Mouse (Mus musculus) neural tube, embryonic 14.5 days (tissue): ENCODE results near the gene Vmn1r221. TPM values are rescaled to one million over a fixed set of nuclear protein-coding genes. Genes with fewer than 3 reads are reported as not detected.
"Not testable (repeated sequence)": the region's sequence is repeated elsewhere in the genome, so short reads cannot be mapped to it uniquely, and the experiment has no call there.

Source experiments
- ATAC-seq: fragments of 200-750 bp; cut with Nextera tagmentation; 2 replicates; pipeline ENCODE4 v1.8.0; 2017; ENCODE audit warnings: low read depth, mild to moderate bottlenecking, moderate TSS enrichment, moderate library complexity
- H3K27ac ChIP-seq: fragments of 300-500 bp; sonication (generic); 2 replicates; pipeline ENCODE4 v1.5.1; 2014; ENCODE audit warnings: low read depth, mild to moderate bottlenecking, control low read depth, low read length, moderate library complexity, mixed read lengths
- H3K27me3 ChIP-seq: fragments of 300-500 bp; sonication (generic); 2 replicates; pipeline ENCODE4 v1.6.1; 2014; ENCODE audit warnings: low read length; ENCODE audit not compliant: control insufficient read depth, insufficient read depth
- H3K36me3 ChIP-seq: fragments of 300-500 bp; sonication (generic); 2 replicates; pipeline ENCODE4 v1.6.1; 2014; ENCODE audit warnings: low read length, mixed read lengths; ENCODE audit not compliant: control insufficient read depth, insufficient read depth
- H3K4me1 ChIP-seq: fragments of 300-500 bp; sonication (generic); 2 replicates; pipeline ENCODE4 v1.6.1; 2014; ENCODE audit warnings: low read length; ENCODE audit not compliant: control insufficient read depth, insufficient read depth
- H3K4me2 ChIP-seq: fragments of 300-500 bp; sonication (generic); 2 replicates; pipeline ENCODE4 v1.6.1; 2014; ENCODE audit warnings: mild to moderate bottlenecking, low read depth, low read length, control low read depth
- H3K4me3 ChIP-seq: fragments of 300-500 bp; sonication (generic); 2 replicates; pipeline ENCODE4 v1.5.1; 2014; ENCODE audit warnings: low read depth, low read length, control low read depth, mixed read lengths
- H3K9ac ChIP-seq: fragments of 300-500 bp; sonication (generic); replicated peaks from 2 replicates; pipeline ENCODE4 v1.6.1; 2014; ENCODE audit warnings: low read depth, mild to moderate bottlenecking, control low read depth, low read length, mixed read lengths
- H3K9me3 ChIP-seq: fragments of 300-500 bp; sonication (generic); 2 replicates; pipeline ENCODE4 v1.6.1; 2016; ENCODE audit warnings: low read length; ENCODE audit not compliant: control insufficient read depth
- WGBS: fragments of 180-500 bp; shearing (Covaris S2); extraction: QIAGEN DNeasy Blood & Tissue Kit; methylation state at CpG from one replicate; pipeline ENCODE4 v1.1.7; 2014; 5-methylcytosine and 5-hydroxymethylcytosine counted together
- polyA plus RNA-seq: library from polyadenylated mRNA; unstranded; fragments of >200 nt; fragmentation: Nextera tagmentation; extraction: Ambion mirVana; gene quantifications from 2 replicates; pipeline ENCODE4 v1.2.1, GENCODE M21; 2014

Gene Vmn1r221
- polyA plus RNA-seq = not detected in 2 replicates

DNA sequence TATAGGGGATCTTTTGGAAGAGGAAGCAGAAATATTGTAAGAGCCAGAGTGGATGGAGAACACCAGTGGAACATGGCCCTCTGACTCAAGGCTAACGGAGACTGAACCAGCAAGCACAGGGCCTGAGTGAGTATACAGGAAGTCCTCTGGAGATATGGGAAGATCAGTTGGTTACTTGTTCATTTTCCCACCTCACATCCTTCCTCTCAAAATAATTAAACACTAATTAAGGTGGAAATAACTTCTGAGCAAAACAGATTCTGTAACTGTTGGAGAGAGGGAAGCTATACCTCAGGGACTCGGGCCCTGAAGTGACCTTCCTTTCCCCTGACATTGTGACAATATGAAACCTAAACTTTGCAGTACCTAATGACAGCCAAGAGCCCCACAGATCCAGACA is at the start of gene Vmn1r221:
Gene Vmn1r221 (plus strand): TSS at position 301 of the 400 bp plus-strand sequence.
- not testable (repeated sequence) for H3K27me3 ChIP-seq, H3K4me1 ChIP-seq, H3K36me3 ChIP-seq, H3K4me3 ChIP-seq, H3K9me3 ChIP-seq, H3K9ac ChIP-seq, H3K27ac ChIP-seq, H3K4me2 ChIP-seq, ATAC-seq
- WGBS = 97% methylated on average over 2 of the region's 2 CpGs

GRCm38 (mm10) chr13:23166471-23166870 is 47.5 kb upstream of the Vmn1r221 start:
- H3K36me3 ChIP-seq, H3K4me3 ChIP-seq, H3K4me1 ChIP-seq, H3K4me2 ChIP-seq, H3K9me3 ChIP-seq, ATAC-seq, H3K27ac ChIP-seq, H3K27me3 ChIP-seq, H3K9ac ChIP-seq: not testable (repeated sequence)
- WGBS = 92% methylated on average over 4 of the region's 4 CpGs

GRCm38 (mm10) chr13:23187875-23188274 is 26.1 kb upstream of the Vmn1r221 start, which contains the start of gene Vmn1r220:
Gene Vmn1r220 (minus strand): TSS chr13:23187975.
- no peak for ATAC-seq
- Histone ChIP-seq H3K4me2 (no peak within 1 kb of the TSS), H3K9ac (no peak within 1 kb of the TSS), H3K27me3 (no peaks in the 10 kb centered on the region), H3K36me3 (no peaks in the 10 kb centered on the region), H3K27ac (no peak within 1 kb of the TSS), H3K4me3 (no peak within 1 kb of the TSS), H3K9me3 (no peaks in the 10 kb centered on the region), H3K4me1 (no peaks in the 10 kb centered on the region)
- 88% methylated on average over 2 of the region's 2 CpGs for WGBS

DNA sequence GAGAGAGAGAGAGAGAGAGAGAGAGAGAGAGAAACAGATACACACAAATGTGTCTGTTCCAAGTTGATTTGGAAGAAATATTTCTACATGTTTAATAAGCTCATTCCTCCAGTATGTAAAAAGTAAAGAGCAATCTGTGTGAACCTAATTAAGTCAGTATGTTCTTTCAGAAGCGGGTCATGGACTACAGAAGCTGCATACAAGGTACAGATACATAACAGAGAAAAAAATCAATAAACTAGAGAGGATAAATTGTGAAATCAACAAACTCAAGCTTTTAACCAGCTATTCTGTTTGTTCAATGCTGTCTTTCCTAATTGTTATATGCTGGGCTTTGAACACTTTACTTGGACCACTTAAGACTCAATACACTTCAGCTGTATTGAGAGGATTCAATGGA is 10.0 kb upstream of the Vmn1r221 start:
- not testable (repeated sequence) for ATAC-seq, H3K27me3 ChIP-seq

GRCm38 (mm10) chr13:23235847-23236246 is 21.9 kb downstream of the Vmn1r221 start, which contains the start of gene Vmn1r222:
Gene Vmn1r222 (minus strand): TSS chr13:23235947.
- not testable (repeated sequence) for H3K27me3 ChIP-seq, H3K4me1 ChIP-seq, H3K4me3 ChIP-seq, H3K9me3 ChIP-seq, H3K36me3 ChIP-seq, H3K4me2 ChIP-seq, H3K27ac ChIP-seq, H3K9ac ChIP-seq, ATAC-seq

More for the DNA sequence above, 10.0 kb upstream of the Vmn1r221 start:
- H3K9me3 ChIP-seq, H3K9ac ChIP-seq, H3K4me3 ChIP-seq, H3K36me3 ChIP-seq, H3K4me1 ChIP-seq, H3K27ac ChIP-seq, H3K4me2 ChIP-seq: not testable (repeated sequence)
- 84% methylated on average over 1 of the region's 1 CpGs for WGBS

- 74% methylated on average over 1 of the region's 1 CpGs for WGBS
- not testable (repeated sequence) for H3K4me3 ChIP-seq, H3K27me3 ChIP-seq, ATAC-seq, H3K4me1 ChIP-seq, H3K27ac ChIP-seq, H3K4me2 ChIP-seq, H3K9ac ChIP-seq, H3K36me3 ChIP-seq, H3K9me3 ChIP-seq
Observed at GRCm38 (mm10) chr13:23246834-23247233, 32.9 kb downstream of the Vmn1r221 start, which contains the start of gene Vmn1r223. Gene Vmn1r223 (plus strand): TSS chr13:23247134.

- Histone ChIP-seq H3K9me3 (no peaks in the 10 kb centered on the region), H3K27ac (no peak overlapping the region), H3K4me3 (no peak overlapping the region), H3K27me3 (no peaks in the 10 kb centered on the region), H3K36me3 (no peaks in the 10 kb centered on the region), H3K9ac (no peak overlapping the region), H3K4me2 (no peak overlapping the region), H3K4me1 (no peaks in the 10 kb centered on the region)
- 98% methylated on average over 2 of the region's 2 CpGs for WGBS
- ATAC-seq = no peak
Observed at GRCm38 (mm10) chr13:23258546-23259048, 44.7 kb downstream of the Vmn1r221 start.

DNA sequence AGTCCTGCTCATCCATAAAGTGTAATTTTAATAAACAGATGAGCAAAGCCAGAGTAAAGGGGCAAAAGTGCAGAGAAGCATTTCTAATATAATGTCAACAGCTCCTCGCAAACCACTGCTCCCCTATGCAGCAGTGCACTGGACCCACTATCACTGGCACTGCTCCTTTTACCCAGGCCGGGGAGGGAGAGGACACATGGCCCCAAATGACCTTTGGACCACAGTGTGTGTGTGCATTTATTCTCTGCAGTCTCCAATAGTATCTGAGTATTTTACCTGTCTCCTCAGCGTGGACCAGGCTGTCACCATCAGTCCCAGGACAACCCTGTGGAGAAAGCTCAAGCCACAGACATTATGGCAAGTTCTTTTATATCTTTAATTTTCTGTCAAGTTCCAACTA is 54.7 kb downstream of the Vmn1r221 start:
- not testable (repeated sequence) for H3K27me3 ChIP-seq, H3K36me3 ChIP-seq, H3K4me1 ChIP-seq, H3K9me3 ChIP-seq, H3K27ac ChIP-seq, H3K4me2 ChIP-seq, ATAC-seq, H3K9ac ChIP-seq, H3K4me3 ChIP-seq
- WGBS = 100% methylated on average over 2 of the region's 3 CpGs

DNA sequence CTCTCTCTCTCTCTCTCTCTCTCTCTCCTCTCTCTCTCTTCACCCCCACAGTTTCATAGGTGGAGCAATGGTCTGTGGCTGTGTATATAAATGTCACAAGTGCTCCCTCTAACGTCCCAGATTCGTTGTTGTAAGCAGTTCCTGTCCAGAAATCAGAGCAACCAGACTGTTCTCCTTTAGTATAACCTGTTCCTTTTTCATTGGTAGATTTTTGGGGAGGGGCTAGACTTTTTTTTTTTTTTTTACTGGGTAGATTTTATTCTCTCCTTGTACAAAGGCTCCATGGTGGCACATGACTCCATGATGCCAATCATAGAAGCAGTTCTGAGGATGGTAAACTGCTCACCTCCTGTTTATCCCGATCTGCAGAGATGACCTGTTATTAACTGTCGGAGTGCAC is 55.2 kb downstream of the Vmn1r221 start:
- not testable (repeated sequence) for H3K27ac ChIP-seq, H3K4me2 ChIP-seq, H3K9ac ChIP-seq, H3K4me1 ChIP-seq, H3K36me3 ChIP-seq, H3K9me3 ChIP-seq, H3K4me3 ChIP-seq, H3K27me3 ChIP-seq
- WGBS = 47% methylated on average over 4 of the region's 4 CpGs
- peak; percentile 80; the same call in 1 of the 2 replicates for ATAC-seq
